Mouse (Mus musculus): ENCODE measurements around the gene Camta1. TPM values are rescaled to one million over a fixed set of nuclear protein-coding genes. Genes with fewer than 3 reads are reported as not detected.
"Not testable (repeated sequence)": the region's sequence is repeated elsewhere in the genome, so short reads cannot be mapped to it uniquely, and the experiment has no call there.

Gene Camta1
- total RNA-seq, 4 experiments from 2014 or later, result 79.5 to 115 (median 98.3) TPM

- DNase-seq (ENCODE audit: low spot score in 2 of 2), result not testable (repeated sequence)
These were observed 953.2 kb downstream of the Camta1 start for GRCm38 (mm10) chr4:150908512-150908911.

- peak in 1 of 2 experiments; percentile 56 for DNase-seq (ENCODE audit: low spot score in 2 of 2)
These were observed 954.6 kb downstream of the Camta1 start for GRCm38 (mm10) chr4:150907099-150907498.

- peak; percentile 67 to 70 for DNase-seq (ENCODE audit: low spot score in 2 of 2)
These were observed 958.5 kb downstream of the Camta1 start for GRCm38 (mm10) chr4:150903091-150903742.

GRCm38 (mm10) chr4:150902062-150902461, 959.6 kb downstream of the Camta1 start:
- peak; percentile 72 to 78 for DNase-seq (ENCODE audit: low spot score in 2 of 2)

GRCm38 (mm10) chr4:150901651-150902050, 960.0 kb downstream of the Camta1 start:
- peak; percentile 71 to 78 for DNase-seq (ENCODE audit: low spot score in 2 of 2)

GRCm38 (mm10) chr4:150900486-150900885, 961.2 kb downstream of the Camta1 start:
- DNase-seq (ENCODE audit: low spot score in 2 of 2), result no peak

- DNase-seq (ENCODE audit: low spot score in 2 of 2), result peak in 1 of 2 experiments; percentile 44
These were observed 962.8 kb downstream of the Camta1 start for GRCm38 (mm10) chr4:150898716-150899365.

GRCm38 (mm10) chr4:150896896-150897624, 964.6 kb downstream of the Camta1 start:
- DNase-seq (ENCODE audit: low spot score in 2 of 2), result no peak

GRCm38 (mm10) chr4:150894718-150895501, 966.8 kb downstream of the Camta1 start:
- DNase-seq (ENCODE audit: low spot score in 2 of 2), result no peak

- DNase-seq (ENCODE audit: low spot score in 2 of 2), result no peak
These were observed 970.4 kb downstream of the Camta1 start for GRCm38 (mm10) chr4:150891308-150891707.

GRCm38 (mm10) chr4:150889955-150890315, 971.7 kb downstream of the Camta1 start:
- DNase-seq (ENCODE audit: low spot score in 2 of 2), result no peak

GRCm38 (mm10) chr4:150889273-150889954, 972.3 kb downstream of the Camta1 start:
- DNase-seq (ENCODE audit: low spot score in 2 of 2), result no peak

- DNase-seq (ENCODE audit: low spot score in 2 of 2), result no peak
These were observed 973.2 kb downstream of the Camta1 start for GRCm38 (mm10) chr4:150888492-150888891.

- DNase-seq (ENCODE audit: low spot score in 2 of 2), result no peak
These were observed 973.8 kb downstream of the Camta1 start for GRCm38 (mm10) chr4:150887903-150888302.

- no peak for DNase-seq (ENCODE audit: low spot score in 2 of 2)
These were observed 979.0 kb downstream of the Camta1 start for GRCm38 (mm10) chr4:150882632-150883031.

GRCm38 (mm10) chr4:150880364-150880763, 981.3 kb downstream of the Camta1 start:
- no peak for DNase-seq (ENCODE audit: low spot score in 2 of 2)

GRCm38 (mm10) chr4:150879631-150880030, 982.0 kb downstream of the Camta1 start:
- DNase-seq (ENCODE audit: low spot score in 2 of 2), result no peak

- DNase-seq (ENCODE audit: low spot score in 2 of 2), result no peak
These were observed 986.3 kb downstream of the Camta1 start for GRCm38 (mm10) chr4:150875393-150875792.

- DNase-seq (ENCODE audit: low spot score in 2 of 2), result not testable (repeated sequence)
These were observed 987.3 kb downstream of the Camta1 start for GRCm38 (mm10) chr4:150874416-150874815.

- no peak for DNase-seq (ENCODE audit: low spot score in 2 of 2)
These were observed 989.0 kb downstream of the Camta1 start for GRCm38 (mm10) chr4:150872681-150873080.

- peak; percentile 55 to 62 for DNase-seq (ENCODE audit: low spot score in 2 of 2)
These were observed 989.5 kb downstream of the Camta1 start for GRCm38 (mm10) chr4:150872139-150872651.
